Mouse (Mus musculus): ENCODE data around the gene Slfn14. TPM values are rescaled to one million over a fixed set of nuclear protein-coding genes. Genes with fewer than 3 reads are reported as not detected.

Gene Slfn14
- polyA plus RNA-seq, 1 experiment: 0.01 TPM

DNA sequence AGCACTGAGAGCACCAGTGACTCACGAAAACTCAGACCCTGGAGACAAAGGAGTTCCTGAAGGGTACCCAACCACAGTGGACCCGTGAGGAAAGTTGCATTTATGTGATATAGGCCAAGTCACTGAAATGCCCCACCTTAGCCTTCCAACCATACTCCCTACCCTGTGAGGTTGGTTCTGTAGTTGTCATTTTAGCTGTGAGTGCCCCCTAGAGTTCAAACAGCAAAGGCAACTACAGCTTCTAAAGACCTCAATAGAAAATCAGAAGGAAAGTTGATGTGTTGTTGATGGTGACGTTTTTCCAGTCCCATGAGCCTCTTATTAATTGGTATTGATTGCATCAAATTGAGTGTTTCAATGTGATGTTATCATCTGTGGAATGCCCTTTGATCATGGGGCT is 55.6 kb downstream of the Slfn14 start:
- no peak for TF ChIP-seq USF1 (IDR thresholded peaks at IDR 0.05; ENCODE audit: low read depth)
- TF ChIP-seq TCF12 (IDR thresholded peaks at IDR 0.05; ENCODE audit: insufficient read depth, poor library complexity, severe bottlenecking): no peak
- TF ChIP-seq SRF (IDR thresholded peaks at IDR 0.05; ENCODE audit: control insufficient read depth, insufficient read length, low read depth): no peak
- TF ChIP-seq MYOG (IDR thresholded peaks at IDR 0.05; ENCODE audit: control insufficient read depth in 1 of 3, insufficient read depth in 1 of 3, insufficient read length in 2 of 3, low read depth in 2 of 3): no peak
- no peak for TF ChIP-seq MAX (IDR thresholded peaks at IDR 0.05; ENCODE audit: low read depth)
- no peak for TF ChIP-seq CEBPB (IDR thresholded peaks at IDR 0.05; ENCODE audit: insufficient read depth, poor library complexity, severe bottlenecking)
- TF ChIP-seq POLR2A (IDR thresholded peaks at IDR 0.05; ENCODE audit: insufficient read length, low read depth): no peak
- TF ChIP-seq POLR2AphosphoS2 (IDR thresholded peaks at IDR 0.05; ENCODE audit: insufficient read length, low read depth): no peak
- no peak for TF ChIP-seq TCF3 (IDR thresholded peaks at IDR 0.05; ENCODE audit: insufficient read length, low read depth)
- TF ChIP-seq E2F4 (IDR thresholded peaks at IDR 0.05; ENCODE audit: insufficient read depth): no peak
- no peak for TF ChIP-seq REST (IDR thresholded peaks at IDR 0.05; ENCODE audit: insufficient read depth, insufficient read length)
- no peak for TF ChIP-seq MYOD1 (IDR thresholded peaks at IDR 0.05; ENCODE audit: control insufficient read depth in 1 of 3, insufficient read length in 2 of 3, low read depth in 2 of 3)
- Histone ChIP-seq H3K36me3 (ENCODE audit: control insufficient read depth, insufficient read depth) (no peaks in the 10 kb centered on the region), H3K4me3 (no peak overlapping the region), H3K79me2 (ENCODE audit: control insufficient read depth, insufficient read depth) (peaks cover 13% of the 10 kb centered on the region), H3K27me3 (ENCODE audit: control insufficient read depth, insufficient read depth, insufficient read length) (no peaks in the 10 kb centered on the region), H3K4me2 (ENCODE audit: low read depth) (no peak overlapping the region), H3ac (ENCODE audit: control insufficient read depth, insufficient read length) (no peak overlapping the region)

DNA sequence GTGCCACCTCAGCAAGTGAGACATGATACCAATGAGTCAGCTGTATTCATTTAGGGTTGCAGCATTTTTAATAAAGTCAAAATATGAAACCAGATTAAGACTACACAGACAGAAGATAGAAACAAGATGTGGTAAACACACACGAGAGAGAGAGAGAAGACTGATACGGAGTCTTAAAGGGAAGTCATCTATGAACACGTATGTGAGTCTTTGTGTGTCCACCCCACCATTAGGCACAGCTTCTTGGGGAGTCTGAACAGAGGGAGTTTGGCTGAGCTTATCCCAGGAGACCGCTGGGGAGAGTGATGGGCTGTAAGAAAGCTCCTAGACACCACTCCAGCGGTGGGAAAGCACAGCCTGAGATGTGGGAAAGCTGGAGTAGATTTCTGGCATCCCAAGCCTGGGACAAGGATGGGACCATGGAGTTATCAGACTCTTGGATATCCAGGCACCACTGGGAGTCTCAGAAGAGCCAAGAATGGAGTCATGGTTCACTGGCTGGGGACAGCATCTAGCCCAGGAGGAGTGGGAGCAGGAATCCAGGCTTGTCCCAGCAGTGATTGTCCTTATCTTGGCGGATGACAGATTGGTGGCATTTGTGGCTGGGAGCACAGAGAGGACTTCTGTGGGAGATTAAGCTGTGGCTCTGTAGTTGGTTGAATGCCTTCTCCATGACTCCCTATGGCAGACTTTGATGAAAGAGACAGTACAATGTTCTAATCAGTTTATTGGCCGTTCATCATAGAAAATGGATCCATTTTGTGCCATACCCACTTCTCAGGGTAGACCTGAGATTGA is 58.4 kb downstream of the Slfn14 start:
- Histone ChIP-seq H3ac (ENCODE audit: control insufficient read depth, insufficient read length) (no peak overlapping the region), H3K79me2 (ENCODE audit: control insufficient read depth, insufficient read depth) (peaks cover 25% of the 10 kb centered on the region), H3K36me3 (ENCODE audit: control insufficient read depth, insufficient read depth) (no peaks in the 10 kb centered on the region), H3K27me3 (ENCODE audit: control insufficient read depth, insufficient read depth, insufficient read length) (no peaks in the 10 kb centered on the region), H3K4me2 (ENCODE audit: low read depth) (no peak overlapping the region), H3K4me3 (no peak overlapping the region)
- no peak for TF ChIP-seq POLR2AphosphoS2 (IDR thresholded peaks at IDR 0.05; ENCODE audit: insufficient read length, low read depth)
- TF ChIP-seq TCF3 (IDR thresholded peaks at IDR 0.05; ENCODE audit: insufficient read length, low read depth): no peak
- no peak for TF ChIP-seq MAX (IDR thresholded peaks at IDR 0.05; ENCODE audit: low read depth)
- TF ChIP-seq REST (IDR thresholded peaks at IDR 0.05; ENCODE audit: insufficient read depth, insufficient read length): no peak
- no peak for TF ChIP-seq SRF (IDR thresholded peaks at IDR 0.05; ENCODE audit: control insufficient read depth, insufficient read length, low read depth)
- TF ChIP-seq POLR2A (IDR thresholded peaks at IDR 0.05; ENCODE audit: insufficient read length, low read depth): no peak
- no peak for TF ChIP-seq E2F4 (IDR thresholded peaks at IDR 0.05; ENCODE audit: insufficient read depth)
- no peak for TF ChIP-seq CEBPB (IDR thresholded peaks at IDR 0.05; ENCODE audit: insufficient read depth, poor library complexity, severe bottlenecking)

DNA sequence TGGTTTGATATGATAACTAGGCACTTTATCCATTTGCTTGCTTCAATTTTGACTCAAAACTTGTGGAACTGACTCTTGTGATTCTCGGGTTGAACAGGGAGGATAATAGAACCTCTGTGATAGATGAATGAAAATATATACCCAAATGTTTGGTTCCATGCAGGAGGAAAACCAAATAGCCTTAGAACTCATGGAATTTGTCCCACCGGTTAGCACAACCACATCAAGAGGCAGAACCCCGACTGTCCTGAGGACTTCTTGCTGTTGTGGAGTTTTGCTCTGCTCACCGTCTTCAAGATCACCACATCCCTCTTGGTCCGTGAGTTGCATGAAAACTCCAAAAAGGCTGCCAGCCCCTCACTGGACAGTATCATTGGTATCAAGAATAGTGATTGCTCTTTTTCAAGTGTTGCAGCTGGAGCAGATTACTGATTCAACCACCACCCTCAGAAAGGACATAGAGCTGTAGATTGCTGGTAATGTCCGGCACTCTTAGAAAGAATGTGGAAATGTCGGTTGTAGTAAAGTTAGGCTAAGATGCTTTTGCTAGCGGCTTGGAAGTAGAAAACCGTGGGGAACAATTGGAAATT is 61.1 kb downstream of the Slfn14 start:
- TF ChIP-seq POLR2A (IDR thresholded peaks at IDR 0.05; ENCODE audit: insufficient read length, low read depth): no peak
- no peak for TF ChIP-seq E2F4 (IDR thresholded peaks at IDR 0.05; ENCODE audit: insufficient read depth)
- TF ChIP-seq SRF (IDR thresholded peaks at IDR 0.05; ENCODE audit: control insufficient read depth, insufficient read length, low read depth): no peak
- no peak for TF ChIP-seq MYOD1 (IDR thresholded peaks at IDR 0.05; ENCODE audit: control insufficient read depth in 1 of 3, insufficient read length in 2 of 3, low read depth in 2 of 3)
- no peak for TF ChIP-seq USF1 (IDR thresholded peaks at IDR 0.05; ENCODE audit: low read depth)
- TF ChIP-seq MAX (IDR thresholded peaks at IDR 0.05; ENCODE audit: low read depth): no peak
- no peak for TF ChIP-seq REST (IDR thresholded peaks at IDR 0.05; ENCODE audit: insufficient read depth, insufficient read length)
- TF ChIP-seq TCF12 (IDR thresholded peaks at IDR 0.05; ENCODE audit: insufficient read depth, poor library complexity, severe bottlenecking): no peak
- no peak for TF ChIP-seq MYOG (IDR thresholded peaks at IDR 0.05; ENCODE audit: control insufficient read depth in 1 of 3, insufficient read depth in 1 of 3, insufficient read length in 2 of 3, low read depth in 2 of 3)
- no peak for TF ChIP-seq POLR2AphosphoS2 (IDR thresholded peaks at IDR 0.05; ENCODE audit: insufficient read length, low read depth)
- no peak for TF ChIP-seq TCF3 (IDR thresholded peaks at IDR 0.05; ENCODE audit: insufficient read length, low read depth)
- Histone ChIP-seq H3K4me3 (peak overlapping the region; percentile 48), H3K4me2 (ENCODE audit: low read depth) (peak overlapping the region; percentile 47), H3ac (ENCODE audit: control insufficient read depth, insufficient read length) (no peak overlapping the region), H3K36me3 (ENCODE audit: control insufficient read depth, insufficient read depth) (no peaks in the 10 kb centered on the region), H3K27me3 (ENCODE audit: control insufficient read depth, insufficient read depth, insufficient read length) (no peaks in the 10 kb centered on the region), H3K79me2 (ENCODE audit: control insufficient read depth, insufficient read depth) (peaks cover 25% of the 10 kb centered on the region)

Other genes with a start within 250 kb of the Slfn14 start
- gene Slfn2, start 221.6 kb downstream of the Slfn14 start, polyA plus RNA-seq (2012; fragmentation: generic; extraction: Trizol): 0.11 TPM
- not detected for gene Slfn1, start 169.9 kb downstream of the Slfn14 start, polyA plus RNA-seq (2012; fragmentation: generic; extraction: Trizol)
- 0.02 TPM for gene Slfn4, start 111.5 kb downstream of the Slfn14 start, polyA plus RNA-seq (2012; fragmentation: generic; extraction: Trizol)
- 1.1 TPM for gene Slfn3, start 95.4 kb downstream of the Slfn14 start, polyA plus RNA-seq (2012; fragmentation: generic; extraction: Trizol)
- gene Ap2b1, start 12.3 kb upstream of the Slfn14 start, polyA plus RNA-seq (2012; fragmentation: generic; extraction: Trizol): 64.7 TPM
- gene Pex12, start 15.9 kb upstream of the Slfn14 start, polyA plus RNA-seq (2012; fragmentation: generic; extraction: Trizol): 8.7 TPM
- gene Rasl10b, start 122.4 kb upstream of the Slfn14 start, polyA plus RNA-seq (2012; fragmentation: generic; extraction: Trizol): 0.36 TPM
- gene Gas2l2, start 142.7 kb upstream of the Slfn14 start, polyA plus RNA-seq (2012; fragmentation: generic; extraction: Trizol): not detected
- gene 1700020L24Rik, start 151.0 kb upstream of the Slfn14 start, polyA plus RNA-seq (2012; fragmentation: generic; extraction: Trizol): 12.0 TPM
- gene Mmp28, start 176.3 kb upstream of the Slfn14 start, polyA plus RNA-seq (2012; fragmentation: generic; extraction: Trizol): 10.2 TPM
- 74.2 TPM for gene Taf15, start 186.4 kb upstream of the Slfn14 start, polyA plus RNA-seq (2012; fragmentation: generic; extraction: Trizol)
- gene Heatr9, start 235.4 kb upstream of the Slfn14 start, polyA plus RNA-seq (2012; fragmentation: generic; extraction: Trizol): 0.04 TPM
- 10.4 TPM for gene Ccl5, start 243.8 kb upstream of the Slfn14 start, polyA plus RNA-seq (2012; fragmentation: generic; extraction: Trizol)

Data from myocyte (in vitro differentiated cells).